Mouse (Mus musculus): ENCODE results near the gene Arhgef6.

GRCm38 (mm10) chrX:57221881-57222280 is 116.6 kb downstream of the Arhgef6 start:
- TF ChIP-seq POLR2A (IDR thresholded peaks at IDR 0.05; ENCODE audit: borderline replicate concordance, extremely low read depth, low read depth, low read length) (no peak), CTCF (IDR thresholded peaks at IDR 0.05; ENCODE audit: insufficient read depth, low read length) (no peak)
